Mouse (Mus musculus) Muller cell, postnatal 12 days (primary cell): ENCODE measurements around the gene Bicdl2.

Experiments used
- DNase-seq: peaks from one replicate; pipeline ENCODE4 v3.0.0-alpha.2; 2015; ENCODE audit errors: inconsistent ontology term

Gene Bicdl2

DNA sequence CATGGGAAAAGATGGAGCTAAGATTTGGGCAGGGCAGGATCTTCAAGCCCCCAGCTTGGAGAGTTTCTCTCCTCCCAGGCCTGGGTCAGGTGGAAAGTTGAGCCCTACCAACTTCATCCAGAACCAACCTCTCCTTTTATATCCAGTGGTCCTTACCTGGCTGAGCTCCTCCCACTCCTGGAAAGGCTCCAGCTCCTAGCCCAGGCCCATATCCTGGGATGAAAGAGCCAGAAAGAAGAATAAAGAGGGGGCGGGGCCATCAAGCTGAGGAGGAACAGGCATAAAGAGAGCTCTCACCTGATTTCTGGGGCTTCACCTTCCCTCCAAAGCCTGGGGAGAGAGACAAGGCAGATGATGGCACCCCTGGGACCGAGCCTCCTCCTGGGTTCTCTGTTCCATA is 56.7 kb downstream of the Bicdl2 start:
- no peak for DNase-seq
